Comparison of ENCODE assay signal across 9 mouse cellular contexts in the genomic region with DNA sequence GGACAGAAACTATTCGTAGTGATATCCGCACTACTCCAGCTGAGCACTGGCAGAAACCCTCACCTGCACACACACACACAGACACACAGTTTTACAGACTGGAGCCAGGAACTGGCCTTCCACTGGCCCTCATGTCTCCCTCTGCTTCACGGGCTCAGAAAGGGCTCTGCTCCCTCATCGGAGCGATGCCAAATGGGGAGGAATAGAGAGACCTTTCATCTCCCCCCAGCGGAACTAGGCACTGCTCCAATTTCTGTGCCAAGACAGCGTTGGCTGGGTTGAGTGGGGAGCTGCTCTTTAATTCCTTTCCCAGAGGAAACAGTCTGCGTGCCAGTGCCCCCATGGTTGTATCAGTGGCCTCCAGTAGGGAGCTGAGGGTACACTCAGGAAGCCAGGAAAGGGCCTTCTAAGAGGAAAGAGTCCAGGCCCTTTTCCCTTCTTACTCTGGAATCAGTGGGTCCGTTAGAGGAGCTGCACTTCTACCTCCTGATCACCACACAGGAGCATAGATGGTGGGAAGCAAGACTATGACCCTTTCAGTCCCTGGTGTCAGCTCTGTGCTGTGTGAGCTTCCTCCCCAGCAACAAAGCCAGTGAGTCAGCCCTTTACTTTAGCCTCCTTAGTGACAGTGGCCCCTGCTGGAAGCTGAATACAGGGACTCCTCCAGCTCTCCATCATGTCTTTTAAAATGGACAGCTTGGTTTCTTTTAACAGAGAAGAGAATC.
DNase-seq lines count a peak whose midpoint lies in the region; ATAC-seq lines count a peak whose summit lies in the region.
"Had no signal": no experiment of that assay in that cellular context is flagged by ENCODE, and none has a peak within 500 bp of the region (broad histone marks: within the 10 kb centered on the region; RNA-seq: fewer than 3 reads in every experiment).

No protein-coding gene starts in this region.

- peak; percentile 90 for ATAC-seq in forebrain, embryonic 14.5 days
- no peak for ATAC-seq in erythroid progenitor cell, adult 5-6 weeks (replicated peaks; ENCODE audit: low FRiP score, poor library complexity, severe bottlenecking)

- no peak overlapping the region for H3K4me3 ChIP-seq in forebrain, embryonic 14.5 days (ENCODE audit: low read depth, low read length)

- H3K4me2 ChIP-seq in forebrain, embryonic 14.5 days (ENCODE audit: low read length), result peak overlapping the region; percentile 5; the same call in 1 of the 2 replicates

- no peaks in the 10 kb centered on the region for H3K27me3 ChIP-seq in forebrain, embryonic 14.5 days (replicated peaks; ENCODE audit: control insufficient read depth, insufficient read depth, low read length)

- peak; percentile 6 for DNase-seq in gastrocnemius, adult 18-20 months (ENCODE audit: low spot score)
- DNase-seq in gastrocnemius, adult 8-10 months (ENCODE audit: low spot score in 2 of 2), result no peak
- peak; percentile 81 for DNase-seq in adrenal gland, adult 2 months
- peak; percentile 94 for DNase-seq in forebrain, embryonic 14.5 days (ENCODE audit: low spot score)
- DNase-seq in heart, postnatal 4 days, result peak; percentile 71
- DNase-seq in left cerebral cortex, adult 9 months (ENCODE audit: low spot score in 2 of 2), result peak; percentile 58 to 75
- DNase-seq in ovary, postnatal 14 days (ENCODE audit: low spot score), result peak; percentile 42

- H3K4me1 ChIP-seq in forebrain, embryonic 14.5 days (ENCODE audit: control insufficient read depth, insufficient read depth, low read length), result peaks cover 8% of the 10 kb centered on the region

- no peak overlapping the region for H3K9ac ChIP-seq in forebrain, embryonic 14.5 days (ENCODE audit: low read length)

- WGBS in forebrain, embryonic 14.5 days, result 36% methylated on average over 9 of the region's 9 CpGs

- no peaks in the 10 kb centered on the region for H3K36me3 ChIP-seq in forebrain, embryonic 14.5 days (ENCODE audit: control insufficient read depth, insufficient read depth, low read length)

- H3K27ac ChIP-seq in forebrain, embryonic 14.5 days (ENCODE audit: low read depth, low read length), result peak overlapping the region; percentile 45
- H3K27ac ChIP-seq: macrophage had no signal

- no peaks in the 10 kb centered on the region for H3K9me3 ChIP-seq in forebrain, embryonic 14.5 days (replicated peaks; ENCODE audit: control insufficient read depth, low read length)

Comparison
In these comparisons a context has a peak if more than half of its experiments do, and no peak if none do; other contexts are left out.
1. DNase-seq: peak in gastrocnemius, adult 18-20 months (single experiment), adrenal gland, adult 2 months (single experiment), forebrain, embryonic 14.5 days (single experiment), heart, postnatal 4 days (single experiment), left cerebral cortex, adult 9 months (2 of 2) and ovary, postnatal 14 days (single experiment); none in gastrocnemius, adult 8-10 months (0 of 2).